Mouse (Mus musculus): Measurements from ENCODE around the gene Hsd17b7.
"Not testable (repeated sequence)": the region's sequence is repeated elsewhere in the genome, so short reads cannot be mapped to it uniquely, and the experiment has no call there.

DNA sequence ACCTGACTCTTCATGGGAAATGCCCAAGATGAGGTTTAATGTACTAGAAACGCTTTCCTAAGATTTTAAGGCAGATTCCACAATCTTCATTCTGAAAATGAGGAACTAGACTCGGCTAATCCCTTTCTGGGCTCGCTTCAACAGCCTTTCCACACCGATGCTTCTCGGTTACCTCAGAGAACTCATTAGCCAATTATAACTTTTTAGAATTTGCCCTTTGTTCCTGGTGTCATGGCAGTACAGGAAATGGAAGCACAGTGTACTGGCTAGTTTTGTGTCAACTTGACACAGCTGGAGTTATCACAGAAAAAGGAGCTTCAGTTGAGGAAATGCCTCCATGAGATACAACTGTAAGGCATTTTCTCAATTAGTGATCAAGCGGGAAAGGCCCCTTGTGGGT, 24.9 kb upstream of the Hsd17b7 start:
- not testable (repeated sequence) for TF ChIP-seq CTCF, POLR2A (IDR thresholded peaks at IDR 0.05; ENCODE audit: insufficient read depth, low read depth, low read length)
